Mouse (Mus musculus) erythroblast, embryonic 14.5 days (primary cell): ENCODE measurements around the gene Cdk5rap2.

Source experiments
- GATA1 ChIP-seq: IDR thresholded peaks from 2 replicates; pipeline ENCODE4 v1.6.1; 2012; ENCODE audit warnings: low read length, inconsistent platforms, mixed read lengths
- TAL1 ChIP-seq: IDR thresholded peaks from 3 replicates; pipeline ENCODE4 v1.6.1; 2012; ENCODE audit warnings: low read length, inconsistent platforms, mixed read lengths

- TF ChIP-seq GATA1 (no peak), TAL1 (no peak)
Observed at GRCm38 (mm10) chr4:70272527-70272926, 137.7 kb downstream of the Cdk5rap2 start.
